Mouse (Mus musculus): ENCODE results near the gene D930048N14Rik.

The D930048N14Rik gene

GRCm38 (mm10) chr11:51707080-51707479 is 56.3 kb downstream of the D930048N14Rik start:
- no peak for DNase-seq

Data from cerebellum, adult 11 months (tissue).